Mouse (Mus musculus) megakaryocyte, adult 5-6 weeks (primary cell): ENCODE results near the gene Sorcs2. TPM values are rescaled to one million over a fixed set of nuclear protein-coding genes. Genes with fewer than 3 reads are reported as not detected.
A peak's percentile ranks its signal among the peaks of the same experiment; 100 is the strongest.

Experiments
- ATAC-seq: 2 replicates; pipeline ENCODE4 v1.8.0; 2016; ENCODE audit warnings: mild to moderate bottlenecking, inconsistent platforms; ENCODE audit not compliant: poor library complexity, severe bottlenecking
- total RNA-seq, 2 experiments: library from RNA; stranded (forward) in 1 of 2; stranded (reverse) in 1 of 2; fragments of 153-499, 151-499 nt in 1 of 2; fragments of 221-1000, 200-1000 nt in 1 of 2; gene quantifications; 2 replicates each; pipeline versions ENCODE4 v1.2.3 to v1.2.4; 2015 to 2017

Sorcs2 gene
- total RNA-seq, 2 experiments from 2014 or later: 0.22 TPM; not detected in 1

- ATAC-seq: no peak
Measured at GRCm38 (mm10) chr5:36188310-36188709, 209.6 kb downstream of the Sorcs2 start.

- ATAC-seq: no peak
Measured at GRCm38 (mm10) chr5:36186294-36187053, 211.5 kb downstream of the Sorcs2 start.

- ATAC-seq: no peak
Measured at GRCm38 (mm10) chr5:36182326-36182725, 215.6 kb downstream of the Sorcs2 start.

- no peak for ATAC-seq
Measured at GRCm38 (mm10) chr5:36179708-36180107, 218.2 kb downstream of the Sorcs2 start.

- ATAC-seq: no peak
Measured at GRCm38 (mm10) chr5:36178785-36179184, 219.2 kb downstream of the Sorcs2 start.

- no peak for ATAC-seq
Measured at GRCm38 (mm10) chr5:36178215-36178614, 219.7 kb downstream of the Sorcs2 start.

GRCm38 (mm10) chr5:36176873-36177272 is 221.1 kb downstream of the Sorcs2 start:
- no peak for ATAC-seq

- ATAC-seq: 0 out of 2 replicates have a peak, but pooled peaks have one; percentile 33
Measured at GRCm38 (mm10) chr5:36176409-36176808, 221.5 kb downstream of the Sorcs2 start.

GRCm38 (mm10) chr5:36174569-36175115 is 223.3 kb downstream of the Sorcs2 start:
- no peak for ATAC-seq

- no peak for ATAC-seq
Measured at GRCm38 (mm10) chr5:36168963-36169650, 228.8 kb downstream of the Sorcs2 start.

GRCm38 (mm10) chr5:36166346-36167013 is 231.5 kb downstream of the Sorcs2 start:
- ATAC-seq: no peak

GRCm38 (mm10) chr5:36165424-36166302 is 232.3 kb downstream of the Sorcs2 start:
- no peak for ATAC-seq

- ATAC-seq: no peak
Measured at GRCm38 (mm10) chr5:36154879-36155485, 243.0 kb downstream of the Sorcs2 start.

- no peak for ATAC-seq
Measured at GRCm38 (mm10) chr5:36153261-36153660, 244.7 kb downstream of the Sorcs2 start.

GRCm38 (mm10) chr5:36151086-36151485 is 246.9 kb downstream of the Sorcs2 start:
- no peak for ATAC-seq

GRCm38 (mm10) chr5:36149098-36149497 is 248.8 kb downstream of the Sorcs2 start:
- ATAC-seq: no peak

- no peak for ATAC-seq
Measured at GRCm38 (mm10) chr5:36146589-36146988, 251.3 kb downstream of the Sorcs2 start.

- ATAC-seq: no peak
Measured at GRCm38 (mm10) chr5:36144560-36144959, 253.4 kb downstream of the Sorcs2 start.

GRCm38 (mm10) chr5:36141676-36142255 is 256.2 kb downstream of the Sorcs2 start:
- no peak for ATAC-seq

GRCm38 (mm10) chr5:36141112-36141511 is 256.8 kb downstream of the Sorcs2 start:
- no peak for ATAC-seq
